Mouse (Mus musculus) liver, embryonic 15.5 days (tissue): ENCODE measurements around the gene Bscl2. TPM values are rescaled to one million over a fixed set of nuclear protein-coding genes. Genes with fewer than 3 reads are reported as not detected.
"Not testable (repeated sequence)": the region's sequence is repeated elsewhere in the genome, so short reads cannot be mapped to it uniquely, and the experiment has no call there.

ENCODE experiments used
- ATAC-seq: fragments of 200-750 bp; cut with Nextera tagmentation; 2 replicates; pipeline ENCODE4 v1.8.0; 2017; ENCODE audit warnings: moderate number of reproducible peaks, mild to moderate bottlenecking, moderate library complexity; ENCODE audit not compliant: insufficient read depth
- H3K27ac ChIP-seq: fragments of 300-500 bp; sonication (generic); replicated peaks from 2 replicates; pipeline ENCODE4 v1.5.1; 2015; ENCODE audit warnings: mild to moderate bottlenecking, inconsistent platforms
- H3K27me3 ChIP-seq: fragments of 300-500 bp; sonication (generic); 2 replicates; pipeline ENCODE4 v1.6.1; 2015; ENCODE audit warnings: mild to moderate bottlenecking, inconsistent platforms
- H3K36me3 ChIP-seq: fragments of 300-500 bp; sonication (generic); replicated peaks from 2 replicates; pipeline ENCODE4 v1.6.1; 2015; ENCODE audit warnings: moderate library complexity, mild to moderate bottlenecking, inconsistent platforms
- H3K4me1 ChIP-seq: fragments of 300-500 bp; sonication (generic); replicated peaks from 2 replicates; pipeline ENCODE4 v1.6.1; 2015; ENCODE audit warnings: inconsistent platforms
- H3K4me2 ChIP-seq: fragments of 300-500 bp; sonication (generic); 2 replicates; pipeline ENCODE4 v1.6.1; 2015; ENCODE audit warnings: moderate library complexity, mild to moderate bottlenecking, inconsistent platforms
- H3K4me3 ChIP-seq: fragments of 300-500 bp; sonication (generic); replicated peaks from 2 replicates; pipeline ENCODE4 v1.5.1; 2015; ENCODE audit warnings: mild to moderate bottlenecking, inconsistent platforms
- H3K9ac ChIP-seq: fragments of 300-500 bp; sonication (generic); 2 replicates; pipeline ENCODE4 v1.6.1; 2015; ENCODE audit warnings: moderate library complexity, mild to moderate bottlenecking, inconsistent platforms
- H3K9me3 ChIP-seq: fragments of 300-500 bp; sonication (generic); replicated peaks from 2 replicates; pipeline ENCODE4 v1.6.1; 2016; ENCODE audit warnings: inconsistent platforms
- WGBS: fragments of 180-500 bp; shearing (Covaris S2); methylation state at CpG from one replicate; pipeline ENCODE4 v1.1.7; 2015; ENCODE audit warnings: mixed read lengths; ENCODE audit not compliant: insufficient replicate concordance; 5-methylcytosine and 5-hydroxymethylcytosine counted together
- microRNA-seq: library from miRNA; unstranded; fragments of <30 nt; microRNA quantifications from one replicate; pipeline ENCODE4, GENCODE M21; 2016
- polyA plus RNA-seq: library from polyadenylated mRNA; unstranded; fragments of >200 nt; fragmentation: Nextera tagmentation; extraction: Ambion mirVana; gene quantifications from 2 replicates; pipeline ENCODE4 v1.2.1, GENCODE M21; 2015

Bscl2 gene
- polyA plus RNA-seq, 1 experiment from 2014 or later, result 29.8 TPM

DNA sequence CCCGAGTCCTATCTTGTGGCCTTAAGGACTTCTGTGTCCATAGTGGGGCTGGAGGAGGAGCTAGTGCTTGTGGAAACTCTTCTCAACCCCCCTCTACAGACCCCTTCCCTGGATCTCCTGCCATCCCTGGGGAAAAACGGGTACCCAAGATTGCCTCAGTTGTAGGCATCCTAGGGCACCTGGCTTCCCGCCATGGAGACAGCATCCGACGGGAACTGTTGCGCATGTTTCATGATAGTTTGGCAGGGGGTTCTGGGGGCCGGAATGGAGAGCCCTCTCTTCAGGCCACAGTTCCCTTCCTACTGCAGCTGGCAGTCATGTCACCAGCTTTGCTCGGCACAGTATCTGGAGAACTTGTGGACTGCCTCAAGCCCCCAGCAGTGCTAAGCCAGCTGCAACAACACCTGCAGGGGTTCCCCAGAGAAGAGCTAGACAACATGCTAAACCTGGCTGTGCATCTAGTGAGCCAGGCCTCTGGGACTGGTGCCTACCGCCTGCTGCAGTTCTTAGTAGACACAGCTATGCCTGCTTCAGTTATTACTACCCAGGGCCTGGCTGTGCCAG is 58.2 kb downstream of the Bscl2 start:
- Histone ChIP-seq H3K36me3 (peaks cover 40% of the 10 kb centered on the region), H3K4me1 (peaks cover 74% of the 10 kb centered on the region), H3K27me3 (no peaks in the 10 kb centered on the region), H3K4me3 (no peak overlapping the region), H3K27ac (0 out of 2 replicates have a peak overlapping the region, but pooled peaks have one; percentile 20), H3K9ac (no peak overlapping the region), H3K9me3 (no peaks in the 10 kb centered on the region), H3K4me2 (peak overlapping the region; percentile 20)
- WGBS, result 85% methylated on average over 9 of the region's 9 CpGs
- no peak for ATAC-seq

DNA sequence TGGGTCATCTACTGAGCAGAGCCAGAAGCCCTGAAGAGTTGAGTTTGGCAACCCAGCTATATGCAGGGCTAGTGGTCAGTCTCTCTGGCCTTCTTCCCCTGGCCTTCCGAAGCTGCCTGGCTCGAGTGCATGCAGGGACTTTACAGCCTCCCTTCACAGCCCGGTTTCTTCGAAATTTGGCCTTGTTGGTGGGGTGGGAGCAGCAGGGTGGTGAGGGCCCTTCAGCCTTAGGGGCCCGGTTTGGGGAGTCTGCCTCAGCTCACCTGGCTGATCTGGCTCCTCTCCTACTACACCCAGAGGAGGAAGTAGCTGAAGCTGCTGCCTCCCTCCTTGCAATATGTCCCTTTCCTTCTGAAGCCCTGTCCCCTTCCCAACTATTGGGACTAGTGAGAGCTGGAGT is 59.0 kb downstream of the Bscl2 start:
- 71% methylated on average over 5 of the region's 5 CpGs for WGBS
- H3K27ac ChIP-seq, result peak overlapping the region; percentile 90
- H3K4me2 ChIP-seq, result peak overlapping the region; percentile 20; the same call in 1 of the 2 replicates
- H3K9me3 ChIP-seq, H3K9ac ChIP-seq, ATAC-seq, H3K27me3 ChIP-seq, H3K4me3 ChIP-seq: not testable (repeated sequence)
- peaks cover 36% of the 10 kb centered on the region for H3K36me3 ChIP-seq
- H3K4me1 ChIP-seq, result peaks cover 76% of the 10 kb centered on the region

- peaks cover 70% of the 10 kb centered on the region for H3K4me1 ChIP-seq
- peak overlapping the region; percentile 90 for H3K27ac ChIP-seq
- WGBS, result 40% methylated on average over 21 of the region's 21 CpGs
Measured at GRCm38 (mm10) chr19:8897211-8897864, 60.1 kb downstream of the Bscl2 start.

GRCm38 (mm10) chr19:8897865-8898495 is 60.7 kb downstream of the Bscl2 start, which contains the start of gene Ganab:
TSS of gene Ganab (plus strand) at chr19:8898071.
- H3K27ac ChIP-seq, result peak within 1 kb of the TSS; percentile 90
- no peaks in the 10 kb centered on the region for H3K9me3 ChIP-seq
- WGBS, result under 1% methylated on average over 53 of the region's 53 CpGs
- peaks cover 66% of the 10 kb centered on the region for H3K4me1 ChIP-seq
- peaks cover 47% of the 10 kb centered on the region for H3K36me3 ChIP-seq
- peak within 1 kb of the TSS; percentile 86 for H3K4me3 ChIP-seq
- peak within 1 kb of the TSS; percentile 91 for H3K9ac ChIP-seq
- peak; percentile 98 for ATAC-seq
- peak within 1 kb of the TSS; percentile 81 for H3K4me2 ChIP-seq
- no peaks in the 10 kb centered on the region for H3K27me3 ChIP-seq

More at GRCm38 (mm10) chr19:8897211-8897864, 60.1 kb downstream of the Bscl2 start:
- Histone ChIP-seq H3K36me3 (peaks cover 43% of the 10 kb centered on the region), H3K4me3 (peak overlapping the region; percentile 86), H3K9ac (peak overlapping the region; percentile 91), H3K4me2 (peak overlapping the region; percentile 81)
- H3K27me3 ChIP-seq, H3K9me3 ChIP-seq: not testable (repeated sequence)
- peak; percentile 33 for ATAC-seq

Small RNA genes lying within 50 kb of the gene (microRNA-seq; reads per million reads assigned to microRNA genes)
- gene Mir5136, result not detected

Other genes with a start within 250 kb of the Bscl2 start
- 2.1 and 2.3 TPM in 2 replicates for gene Slc22a8, start 246.2 kb upstream of the Bscl2 start, polyA plus RNA-seq
- 0.02 TPM in 1 of 2 replicates, not detected in the other for gene Slc22a6, start 219.4 kb upstream of the Bscl2 start, polyA plus RNA-seq
- 0.02 TPM in 1 of 2 replicates, not detected in the other for gene Chrm1, start 173.7 kb upstream of the Bscl2 start, polyA plus RNA-seq
- gene Slc3a2, start 114.1 kb upstream of the Bscl2 start, polyA plus RNA-seq, result 124 and 132 TPM in 2 replicates
- 48.8 and 53.0 TPM in 2 replicates for gene Wdr74, start 101.6 kb upstream of the Bscl2 start, polyA plus RNA-seq
- 0.43 and 0.62 TPM in 2 replicates for gene 1700092M07Rik, start 96.7 kb upstream of the Bscl2 start, polyA plus RNA-seq
- gene Stx5a, start 96.1 kb upstream of the Bscl2 start, polyA plus RNA-seq, result 53.5 and 53.8 TPM in 2 replicates
- 81.2 and 91.6 TPM in 2 replicates for gene Nxf1, start 80.4 kb upstream of the Bscl2 start, polyA plus RNA-seq
- 53.8 and 57.3 TPM in 2 replicates for gene Tmem223, start 66.5 kb upstream of the Bscl2 start, polyA plus RNA-seq
- 90.5 and 96.9 TPM in 2 replicates for gene Tmem179b, start 63.0 kb upstream of the Bscl2 start, polyA plus RNA-seq
- gene Taf6l, start 51.0 kb upstream of the Bscl2 start, polyA plus RNA-seq, result 13.2 and 15.4 TPM in 2 replicates
- 55.5 and 65.7 TPM in 2 replicates for gene Polr2g, start 38.9 kb upstream of the Bscl2 start, polyA plus RNA-seq
- gene Zbtb3, start 34.9 kb upstream of the Bscl2 start, polyA plus RNA-seq, result 1.2 and 1.3 TPM in 2 replicates
- gene Ttc9c, start 18.1 kb upstream of the Bscl2 start, polyA plus RNA-seq, result 22.4 and 22.5 TPM in 2 replicates
- gene Hnrnpul2, start 17.5 kb upstream of the Bscl2 start, polyA plus RNA-seq, result 2.2 and 2.6 TPM in 2 replicates
- not detected in 2 replicates for gene AC129217.1, start 7.7 kb upstream of the Bscl2 start, polyA plus RNA-seq
- 0.43 and 0.50 TPM in 2 replicates for gene Gng3, start 1.7 kb downstream of the Bscl2 start, polyA plus RNA-seq
- 0.15 TPM in 2 replicates for gene Lrrn4cl, start 13.3 kb downstream of the Bscl2 start, polyA plus RNA-seq
- gene Ubxn1, start 34.0 kb downstream of the Bscl2 start, polyA plus RNA-seq, result 90.4 and 96.5 TPM in 2 replicates
- 29.6 and 29.8 TPM in 2 replicates for gene Uqcc3, start 43.5 kb downstream of the Bscl2 start, polyA plus RNA-seq
- gene Lbhd1, start 46.3 kb downstream of the Bscl2 start, polyA plus RNA-seq, result 22.5 and 42.9 TPM in 2 replicates
- not detected in 2 replicates for gene Gm49403, start 46.5 kb downstream of the Bscl2 start, polyA plus RNA-seq
- 46.8 and 49.0 TPM in 2 replicates for gene 1810009A15Rik, start 51.4 kb downstream of the Bscl2 start, polyA plus RNA-seq
- 0.29 TPM in 1 of 2 replicates, not detected in the other for gene Gm49416, start 51.5 kb downstream of the Bscl2 start, polyA plus RNA-seq
- 21.6 and 26.2 TPM in 2 replicates for gene Ints5, start 55.5 kb downstream of the Bscl2 start, polyA plus RNA-seq
- gene Ganab, start 60.6 kb downstream of the Bscl2 start, polyA plus RNA-seq, result 44.8 and 49.6 TPM in 2 replicates
- gene B3gat3, start 82.9 kb downstream of the Bscl2 start, polyA plus RNA-seq, result 20.6 and 25.8 TPM in 2 replicates
- 2.8 TPM in 2 replicates for gene Rom1, start 91.9 kb downstream of the Bscl2 start, polyA plus RNA-seq
- 13.1 and 14.6 TPM in 2 replicates for gene Eml3, start 92.1 kb downstream of the Bscl2 start, polyA plus RNA-seq
- 79.0 and 85.9 TPM in 2 replicates for gene Mta2, start 104.4 kb downstream of the Bscl2 start, polyA plus RNA-seq
- 13.7 and 14.6 TPM in 2 replicates for gene Tut1, start 116.4 kb downstream of the Bscl2 start, polyA plus RNA-seq
- gene Eef1g, start 129.6 kb downstream of the Bscl2 start, polyA plus RNA-seq, result 177 and 180 TPM in 2 replicates
- gene Ahnak, start 151.8 kb downstream of the Bscl2 start, polyA plus RNA-seq, result 2.5 and 3.0 TPM in 2 replicates